Mouse (Mus musculus): ENCODE measurements around the gene Ccs. TPM values are rescaled to one million over a fixed set of nuclear protein-coding genes. Genes with fewer than 3 reads are reported as not detected.

Gene Ccs
- total RNA-seq, 4 experiments from 2014 or later = 30.1 to 35.8 (median 33.5) TPM

DNA sequence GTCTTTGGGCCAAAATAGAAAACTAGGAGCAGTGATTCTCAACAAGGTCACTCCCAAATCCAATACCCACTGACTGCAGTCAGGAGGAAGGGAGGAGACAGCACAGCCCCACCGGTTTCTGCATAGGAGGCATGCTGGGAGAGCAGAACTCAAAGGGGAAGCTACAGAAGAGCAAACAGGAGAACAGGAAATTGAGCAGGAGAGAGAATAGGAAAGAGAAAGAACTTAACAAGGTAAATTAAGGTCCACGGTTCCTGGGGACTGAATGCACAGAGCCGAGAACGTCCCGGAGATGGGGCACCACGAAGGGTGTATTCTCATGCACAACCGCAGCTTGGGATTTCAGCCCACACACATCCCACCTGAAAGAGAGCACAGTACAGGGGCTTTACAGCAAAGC lies 53.9 kb downstream of the Ccs start:
- no peak for DNase-seq (ENCODE audit: low spot score in 2 of 2)

DNA sequence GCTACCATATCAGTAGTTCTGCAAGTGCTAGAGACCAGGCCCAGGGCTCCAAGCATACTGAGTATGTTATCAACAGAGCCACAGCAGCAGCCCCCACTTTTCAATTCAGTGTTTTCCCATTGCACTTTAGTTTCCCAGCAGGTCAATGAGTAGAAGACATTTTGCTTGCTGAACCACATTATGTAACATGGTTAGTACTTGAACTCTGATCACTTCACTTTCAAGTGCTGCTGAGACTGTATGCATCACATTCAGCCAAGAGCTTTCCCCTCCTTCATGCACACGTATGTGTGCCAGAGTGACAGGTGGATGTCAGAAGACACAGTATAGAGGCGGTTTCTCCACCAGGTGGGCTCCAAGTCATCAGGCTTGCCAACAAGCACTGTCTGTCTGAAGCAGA lies 56.2 kb downstream of the Ccs start:
- no peak for DNase-seq (ENCODE audit: low spot score in 2 of 2)

Other genes with a start within 250 kb of the Ccs start
- 10 to 100 TPM; 35.4 to 42.1 (median 39.5) TPM for gene Lrfn4, start 223.7 kb downstream of the Ccs start, total RNA-seq (2022)
- 10 to 100 TPM; 24.8 to 27.5 (median 25.1) TPM for gene Rce1, start 213.7 kb downstream of the Ccs start, total RNA-seq (2022)
- 1 to 10 TPM; 1.4 to 4.5 (median 2.2) TPM for gene Gm960, start 140.7 kb downstream of the Ccs start, total RNA-seq (2022)
- 100 to 1,000 TPM; 453 to 534 (median 492) TPM for gene Sptbn2, start 128.2 kb downstream of the Ccs start, total RNA-seq (2022)
- gene Rbm4b, start 82.8 kb downstream of the Ccs start, total RNA-seq (2022) = 10 to 100 TPM; 15.0 to 17.9 (median 16.4) TPM
- 100 to 1,000 TPM in 1 of 4 experiments, 10 to 100 TPM in 3; 84.7 to 114 (median 94.1) TPM for gene Rbm4, start 45.4 kb downstream of the Ccs start, total RNA-seq (2022)
- 10 to 100 TPM; 25.1 to 31.9 (median 29.8) TPM for gene Gm21992, start 27.7 kb downstream of the Ccs start, total RNA-seq (2022)
- gene Rbm14, start 27.7 kb downstream of the Ccs start, total RNA-seq (2022) = 10 to 100 TPM; 33.9 to 49.3 (median 43.7) TPM
- 1 to 10 TPM; 2.3 to 3.1 (median 2.6) TPM for gene Ccdc87, start within 50 bp of the Ccs start, total RNA-seq (2022)
- 100 to 1,000 TPM; 107 to 126 (median 122) TPM for gene Ctsf, start 15.8 kb upstream of the Ccs start, total RNA-seq (2022)
- gene Actn3, start 38.6 kb upstream of the Ccs start, total RNA-seq (2022) = 1 to 10 TPM; 1.2 to 5.7 (median 3.2) TPM
- 10 to 100 TPM; 22.4 to 30.1 (median 23.7) TPM for gene Zdhhc24, start 39.3 kb upstream of the Ccs start, total RNA-seq (2022)
- gene Bbs1, start 67.3 kb upstream of the Ccs start, total RNA-seq (2022) = 10 to 100 TPM; 32.5 to 38.2 (median 36.5) TPM
- gene Dpp3, start 89.0 kb upstream of the Ccs start, total RNA-seq (2022) = 10 to 100 TPM; 39.2 to 45.0 (median 41.7) TPM
- gene Peli3, start 103.8 kb upstream of the Ccs start, total RNA-seq (2022) = 10 to 100 TPM; 25.3 to 33.8 (median 30.9) TPM
- gene Mrpl11, start 122.8 kb upstream of the Ccs start, total RNA-seq (2022) = 10 to 100 TPM; 57.1 to 61.5 (median 59.4) TPM
- 10 to 100 TPM in 1 of 4 experiments, 1 to 10 TPM in 3; 6.2 to 16.4 (median 7.4) TPM for gene Npas4, start 151.0 kb upstream of the Ccs start, total RNA-seq (2022)
- gene Slc29a2, start 184.5 kb upstream of the Ccs start, total RNA-seq (2022) = 10 to 100 TPM; 11.6 to 17.6 (median 13.5) TPM
- 100 to 1,000 TPM; 129 to 141 (median 138) TPM for gene B4gat1, start 199.5 kb upstream of the Ccs start, total RNA-seq (2022)
- 1 to 10 TPM; 3.2 to 6.4 (median 4.7) TPM for gene AC124502.3, start 199.6 kb upstream of the Ccs start, total RNA-seq (2022)
- gene Brms1, start 202.0 kb upstream of the Ccs start, total RNA-seq (2022) = 10 to 100 TPM; 23.7 to 29.7 (median 25.4) TPM
- gene Rin1, start 211.1 kb upstream of the Ccs start, total RNA-seq (2022) = 10 to 100 TPM; 72.9 to 88.1 (median 78.2) TPM
- 1 to 10 TPM; 5.3 to 6.6 (median 6.1) TPM for gene Cd248, start 228.7 kb upstream of the Ccs start, total RNA-seq (2022)
- gene Tmem151a, start 246.2 kb upstream of the Ccs start, total RNA-seq (2022) = 100 to 1,000 TPM; 135 to 156 (median 139) TPM
- gene Yif1a, start 249.2 kb upstream of the Ccs start, total RNA-seq (2022) = 10 to 100 TPM; 25.3 to 31.3 (median 28.6) TPM

All from left cerebral cortex, adult 8-10 months (tissue).